Mouse (Mus musculus): ENCODE measurements around the gene Gm16503. TPM values are rescaled to one million over a fixed set of nuclear protein-coding genes. Genes with fewer than 3 reads are reported as not detected.
"Not testable (repeated sequence)": the region's sequence is repeated elsewhere in the genome, so short reads cannot be mapped to it uniquely, and the experiment has no call there.

The Gm16503 gene
- 0.05 and 0.20 TPM in 2 replicates for polyA plus RNA-seq (2015; fragmentation: Nextera tagmentation; extraction: Ambion mirVana)

DNA sequence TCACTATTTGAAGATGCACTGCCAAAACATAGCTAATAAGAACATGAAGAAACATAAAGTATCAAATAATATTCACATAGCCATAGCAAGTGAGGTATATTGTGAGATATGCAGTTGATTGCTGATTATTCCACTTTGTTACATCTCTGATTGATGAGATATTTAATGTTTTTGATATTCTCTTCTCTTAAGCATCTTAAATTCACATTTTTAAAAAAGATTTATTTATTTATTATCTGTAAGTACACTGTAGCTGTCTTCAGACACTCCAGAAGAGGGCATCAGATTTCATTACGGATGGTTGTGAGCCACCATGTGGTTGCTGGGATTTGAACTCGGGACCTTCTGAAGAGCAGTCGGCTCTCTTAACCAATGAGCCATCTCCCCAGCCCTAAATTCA lies at the start of gene Gm16503:
Gene Gm16503, plus strand, starts transcription at position 301 of the 400 bp plus-strand sequence.
- 85% methylated on average over 3 of the region's 3 CpGs for WGBS
- H3K4me3 ChIP-seq (ENCODE audit: low read depth, low read length); H3K4me1 ChIP-seq (replicated peaks; ENCODE audit: control insufficient read depth, insufficient read depth, low read length); H3K9ac ChIP-seq (ENCODE audit: low read depth, low read length); ATAC-seq; H3K4me2 ChIP-seq (replicated peaks; ENCODE audit: low read depth); H3K27ac ChIP-seq (ENCODE audit: low read depth, low read length); H3K27me3 ChIP-seq (replicated peaks; ENCODE audit: control insufficient read depth, insufficient read depth, low read length); H3K36me3 ChIP-seq (ENCODE audit: control insufficient read depth, insufficient read depth): not testable (repeated sequence)
- peaks cover 29% of the 10 kb centered on the region for H3K9me3 ChIP-seq (ENCODE audit: control insufficient read depth)

- H3K4me3 ChIP-seq (ENCODE audit: low read depth, low read length); H3K36me3 ChIP-seq (ENCODE audit: control insufficient read depth, insufficient read depth); H3K4me1 ChIP-seq (replicated peaks; ENCODE audit: control insufficient read depth, insufficient read depth, low read length); H3K4me2 ChIP-seq (replicated peaks; ENCODE audit: low read depth); H3K27me3 ChIP-seq (replicated peaks; ENCODE audit: control insufficient read depth, insufficient read depth, low read length); ATAC-seq; H3K27ac ChIP-seq (ENCODE audit: low read depth, low read length); H3K9ac ChIP-seq (ENCODE audit: low read depth, low read length): not testable (repeated sequence)
- WGBS: 79% methylated on average over 7 of the region's 7 CpGs
- H3K9me3 ChIP-seq (ENCODE audit: control insufficient read depth): peaks cover 20% of the 10 kb centered on the region
Measured at GRCm38 (mm10) chr4:147492117-147492516, 47.9 kb upstream of the Gm16503 start, which contains the start of gene Zfp982. Zfp982 (plus strand) TSS chr4:147492417.

DNA sequence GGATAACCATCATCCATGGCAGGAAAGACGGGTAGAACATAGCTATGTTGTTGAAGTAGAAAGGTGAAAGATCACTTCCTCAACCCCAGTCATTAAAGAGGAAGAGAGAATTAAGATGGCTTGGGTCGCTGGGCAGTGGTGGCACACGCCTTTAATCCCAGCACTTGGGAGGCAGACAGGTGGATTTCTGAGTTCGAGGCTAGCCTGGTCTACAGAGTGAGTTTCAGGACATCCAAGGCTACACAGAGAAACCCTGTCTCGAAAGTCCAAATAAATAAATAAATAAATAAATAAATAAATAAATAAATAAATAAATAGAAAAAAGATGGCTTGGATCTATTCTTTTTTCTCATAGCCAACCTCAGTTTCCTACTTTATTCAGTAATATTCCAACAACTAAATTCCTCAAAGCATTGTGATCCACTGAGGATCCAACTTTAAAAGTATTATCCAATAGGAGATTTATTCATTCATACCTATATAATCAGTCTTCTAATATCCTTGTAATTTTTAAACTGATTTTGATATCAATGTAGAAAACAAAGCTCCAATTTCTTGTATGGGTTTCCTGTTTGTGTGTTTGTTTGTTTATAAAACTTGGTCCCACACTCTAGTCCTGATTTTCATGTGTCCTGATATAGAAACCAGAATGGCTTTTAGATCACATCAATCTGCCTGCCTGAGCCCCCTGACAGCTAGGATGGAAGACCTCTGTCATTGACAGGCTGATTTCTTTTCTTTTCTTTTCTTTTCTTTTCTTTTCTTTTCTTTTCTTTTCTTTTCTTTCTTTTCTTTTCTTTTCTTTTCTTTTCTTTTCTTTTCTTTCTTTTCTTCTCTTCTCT lies 41.0 kb upstream of the Gm16503 start:
- not testable (repeated sequence) for H3K27me3 ChIP-seq (replicated peaks; ENCODE audit: control insufficient read depth, insufficient read depth, low read length); H3K4me2 ChIP-seq (replicated peaks; ENCODE audit: low read depth); ATAC-seq; H3K27ac ChIP-seq (ENCODE audit: low read depth, low read length); H3K4me1 ChIP-seq (replicated peaks; ENCODE audit: control insufficient read depth, insufficient read depth, low read length); H3K9ac ChIP-seq (ENCODE audit: low read depth, low read length); H3K9me3 ChIP-seq (ENCODE audit: control insufficient read depth); H3K4me3 ChIP-seq (ENCODE audit: low read depth, low read length); H3K36me3 ChIP-seq (ENCODE audit: control insufficient read depth, insufficient read depth)
- WGBS: 90% methylated on average over 5 of the region's 5 CpGs

DNA sequence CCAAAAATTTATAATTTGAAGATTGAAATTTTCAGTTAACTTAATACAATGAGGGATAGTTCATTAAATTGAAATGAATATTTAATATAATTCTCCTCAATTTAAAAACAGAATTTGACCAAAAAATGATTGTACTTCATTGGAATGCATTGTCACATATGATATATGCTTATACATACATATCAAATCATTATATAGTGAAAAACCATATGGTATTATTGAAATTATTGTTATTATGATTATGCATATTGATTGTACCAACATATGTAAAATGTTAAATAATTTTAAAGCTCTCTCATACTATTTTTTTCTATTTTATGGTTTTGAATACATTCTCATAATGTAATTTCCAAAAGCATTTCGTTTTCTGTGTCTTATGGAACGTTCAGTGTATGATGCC lies 30.8 kb upstream of the Gm16503 start:
- Histone ChIP-seq H3K27ac (ENCODE audit: low read depth, low read length) (no peak overlapping the region), H3K27me3 (replicated peaks; ENCODE audit: control insufficient read depth, insufficient read depth, low read length) (no peaks in the 10 kb centered on the region), H3K9ac (ENCODE audit: low read depth, low read length) (no peak overlapping the region), H3K4me1 (replicated peaks; ENCODE audit: control insufficient read depth, insufficient read depth, low read length) (no peaks in the 10 kb centered on the region), H3K4me3 (ENCODE audit: low read depth, low read length) (no peak overlapping the region), H3K36me3 (ENCODE audit: control insufficient read depth, insufficient read depth) (no peaks in the 10 kb centered on the region), H3K4me2 (replicated peaks; ENCODE audit: low read depth) (no peak overlapping the region), H3K9me3 (ENCODE audit: control insufficient read depth) (peaks cover 19% of the 10 kb centered on the region)
- 83% methylated on average over 2 of the region's 2 CpGs for WGBS
- TF ChIP-seq CTCF (IDR thresholded peaks at IDR 0.05; ENCODE audit: low read depth): no peak
- no peak for ATAC-seq

GRCm38 (mm10) chr4:147518981-147519380 lies 21.0 kb upstream of the Gm16503 start:
- H3K4me2 ChIP-seq (replicated peaks; ENCODE audit: low read depth): no peak overlapping the region
- no peak overlapping the region for H3K27ac ChIP-seq (ENCODE audit: low read depth, low read length)
- no peaks in the 10 kb centered on the region for H3K36me3 ChIP-seq (ENCODE audit: control insufficient read depth, insufficient read depth)
- H3K4me1 ChIP-seq (replicated peaks; ENCODE audit: control insufficient read depth, insufficient read depth, low read length): no peaks in the 10 kb centered on the region
- no peak overlapping the region for H3K4me3 ChIP-seq (ENCODE audit: low read depth, low read length)
- TF ChIP-seq CTCF (IDR thresholded peaks at IDR 0.05; ENCODE audit: low read depth): no peak
- H3K27me3 ChIP-seq (replicated peaks; ENCODE audit: control insufficient read depth, insufficient read depth, low read length): no peaks in the 10 kb centered on the region
- ATAC-seq: no peak
- peaks cover 43% of the 10 kb centered on the region for H3K9me3 ChIP-seq (ENCODE audit: control insufficient read depth)
- H3K9ac ChIP-seq (ENCODE audit: low read depth, low read length): no peak overlapping the region
- 70% methylated on average over 2 of the region's 2 CpGs for WGBS

- H3K27me3 ChIP-seq (replicated peaks; ENCODE audit: control insufficient read depth, insufficient read depth, low read length): no peaks in the 10 kb centered on the region
- no peak for ATAC-seq
- no peak overlapping the region for H3K4me3 ChIP-seq (ENCODE audit: low read depth, low read length)
- no peak overlapping the region for H3K9ac ChIP-seq (ENCODE audit: low read depth, low read length)
- no peaks in the 10 kb centered on the region for H3K36me3 ChIP-seq (ENCODE audit: control insufficient read depth, insufficient read depth)
- no peak overlapping the region for H3K27ac ChIP-seq (ENCODE audit: low read depth, low read length)
- no peak for TF ChIP-seq CTCF (IDR thresholded peaks at IDR 0.05; ENCODE audit: low read depth)
- H3K4me1 ChIP-seq (replicated peaks; ENCODE audit: control insufficient read depth, insufficient read depth, low read length): no peaks in the 10 kb centered on the region
- H3K4me2 ChIP-seq (replicated peaks; ENCODE audit: low read depth): no peak overlapping the region
- H3K9me3 ChIP-seq (ENCODE audit: control insufficient read depth): peaks cover 43% of the 10 kb centered on the region
Measured at GRCm38 (mm10) chr4:147520100-147520499, 19.9 kb upstream of the Gm16503 start.
